Mouse (Mus musculus): ENCODE data around the gene Pik3r6.

DNA sequence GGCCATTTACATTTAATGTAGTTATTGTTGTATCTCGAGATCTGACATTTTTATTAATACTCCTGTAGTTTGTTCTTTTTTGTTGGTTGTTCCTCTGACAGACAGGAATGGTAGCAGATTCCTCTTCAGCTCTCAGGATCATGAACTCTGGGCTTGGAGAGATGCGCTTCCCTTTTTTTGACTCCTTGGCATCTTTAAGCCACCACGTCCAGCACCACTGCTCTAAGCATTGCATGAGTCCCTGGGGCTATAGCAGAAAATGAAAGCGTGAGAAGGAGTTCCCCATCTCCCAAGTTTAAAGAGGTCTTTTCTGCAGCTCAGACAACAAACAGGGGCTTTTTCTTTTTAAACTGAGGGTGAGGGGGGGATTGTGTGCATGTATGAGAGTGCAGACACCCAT lies 16.5 kb downstream of the Pik3r6 start:
- TF ChIP-seq CTCF (IDR thresholded peaks at IDR 0.05; ENCODE audit: borderline replicate concordance, insufficient read depth, low read length): no peak
- no peak for TF ChIP-seq POLR2A (IDR thresholded peaks at IDR 0.05; ENCODE audit: low read depth, low read length)

Measured in embryonic fibroblast, embryonic 13.5 days (primary cell).